Mouse (Mus musculus) heart, postnatal 4 days (tissue): ENCODE measurements at regions not wholly inside any gene's neighbourhood (a gene's known extent, or its start where the extent isn't known, plus 50 kb on each side); places are given as distances from the start of the nearest gene placed in this dataset.

Source experiments
- DNase-seq: peaks from one replicate; pipeline ENCODE4 v3.0.0; 2021

GRCm38 (mm10) chr3:70097813-70098212 is 90.4 kb downstream of the Otol1 start:
- no peak for DNase-seq

- DNase-seq: no peak
Measured at GRCm38 (mm10) chr3:70102091-70102490, 94.7 kb downstream of the Otol1 start.

GRCm38 (mm10) chr3:70102593-70103213 is 95.3 kb downstream of the Otol1 start:
- DNase-seq: no peak

GRCm38 (mm10) chr3:70103983-70104827 is 96.8 kb downstream of the Otol1 start:
- peak; percentile 79 for DNase-seq

- peak; percentile 70 for DNase-seq
Measured at GRCm38 (mm10) chr3:70104828-70105399, 97.5 kb downstream of the Otol1 start.

- DNase-seq: no peak
Measured at GRCm38 (mm10) chr3:70105561-70105960, 98.1 kb downstream of the Otol1 start.

- DNase-seq: no peak
Measured at GRCm38 (mm10) chr3:70106141-70106540, 98.7 kb downstream of the Otol1 start.

- no peak for DNase-seq
Measured at GRCm38 (mm10) chr3:70126212-70126611, 118.8 kb downstream of the Otol1 start.

GRCm38 (mm10) chr3:70130241-70131029 is 123.0 kb downstream of the Otol1 start:
- no peak for DNase-seq

GRCm38 (mm10) chr3:70134963-70135362 is 127.5 kb downstream of the Otol1 start:
- no peak for DNase-seq

GRCm38 (mm10) chr3:70138488-70138887 is 131.1 kb downstream of the Otol1 start:
- no peak for DNase-seq

GRCm38 (mm10) chr3:70138926-70139325 is 131.5 kb downstream of the Otol1 start:
- DNase-seq: no peak

- no peak for DNase-seq
Measured at GRCm38 (mm10) chr3:70145728-70146127, 138.3 kb downstream of the Otol1 start.

GRCm38 (mm10) chr3:70151156-70151555 is 143.7 kb downstream of the Otol1 start:
- DNase-seq: no peak

- no peak for DNase-seq
Measured at GRCm38 (mm10) chr3:70160043-70160442, 152.6 kb downstream of the Otol1 start.

GRCm38 (mm10) chr3:70171667-70172066 is 164.3 kb downstream of the Otol1 start:
- DNase-seq: no peak

GRCm38 (mm10) chr3:70176391-70176790 is 169.0 kb downstream of the Otol1 start:
- no peak for DNase-seq

- no peak for DNase-seq
Measured at GRCm38 (mm10) chr3:70181611-70182010, 174.2 kb downstream of the Otol1 start.

- DNase-seq: no peak
Measured at GRCm38 (mm10) chr3:70190741-70191140, 183.3 kb downstream of the Otol1 start.

- DNase-seq: no peak
Measured at GRCm38 (mm10) chr3:70196671-70197070, 189.3 kb downstream of the Otol1 start.

GRCm38 (mm10) chr3:70198890-70199289 is 191.5 kb downstream of the Otol1 start:
- no peak for DNase-seq

- no peak for DNase-seq
Measured at GRCm38 (mm10) chr3:70201334-70201943, 194.0 kb downstream of the Otol1 start.
